Mouse (Mus musculus) embryonic facial prominence, embryonic 13.5 days (tissue): ENCODE results near the gene Vps33b. TPM values are rescaled to one million over a fixed set of nuclear protein-coding genes. Genes with fewer than 3 reads are reported as not detected.
"Not testable (repeated sequence)": the region's sequence is repeated elsewhere in the genome, so short reads cannot be mapped to it uniquely, and the experiment has no call there.

Experiments used
- ATAC-seq: fragments of 200-750 bp; cut with Nextera tagmentation; 2 replicates; pipeline ENCODE4 v1.8.0; 2017; ENCODE audit warnings: low read depth; ENCODE audit not compliant: insufficient number of reproducible peaks, insufficient read depth, low FRiP score, low TSS enrichment
- H3K27ac ChIP-seq: fragments of 300-500 bp; sonication (generic); 2 replicates; pipeline ENCODE4 v1.5.1; 2015; ENCODE audit warnings: moderate library complexity, mild to moderate bottlenecking, inconsistent platforms
- H3K27me3 ChIP-seq: fragments of 300-500 bp; sonication (generic); 2 replicates; pipeline ENCODE4 v1.6.1; 2015; ENCODE audit warnings: mild to moderate bottlenecking, inconsistent platforms
- H3K36me3 ChIP-seq: fragments of 300-500 bp; sonication (generic); 2 replicates; pipeline ENCODE4 v1.6.1; 2015; ENCODE audit warnings: mild to moderate bottlenecking, inconsistent platforms
- H3K4me1 ChIP-seq: fragments of 300-500 bp; sonication (generic); 2 replicates; pipeline ENCODE4 v1.6.1; 2015; ENCODE audit warnings: inconsistent platforms
- H3K4me2 ChIP-seq: fragments of 300-500 bp; sonication (generic); 2 replicates; pipeline ENCODE4 v1.6.1; 2015; ENCODE audit warnings: moderate library complexity, mild to moderate bottlenecking, inconsistent platforms
- H3K4me3 ChIP-seq: fragments of 300-500 bp; sonication (generic); 2 replicates; pipeline ENCODE4 v1.5.1; 2015; ENCODE audit warnings: mild to moderate bottlenecking, inconsistent platforms
- H3K9ac ChIP-seq: fragments of 300-500 bp; sonication (generic); 2 replicates; pipeline ENCODE4 v1.6.1; 2015; ENCODE audit warnings: mild to moderate bottlenecking, inconsistent platforms
- H3K9me3 ChIP-seq: fragments of 300-500 bp; sonication (generic); 2 replicates; pipeline ENCODE4 v1.6.1; 2016; ENCODE audit warnings: inconsistent platforms
- WGBS: fragments of 180-500 bp; shearing (Covaris S2); methylation state at CpG from one replicate; pipeline ENCODE4 v1.1.7; 2015; ENCODE audit warnings: mixed read lengths; 5-methylcytosine and 5-hydroxymethylcytosine counted together
- polyA plus RNA-seq: library from polyadenylated mRNA; unstranded; fragments of >200 nt; fragmentation: Nextera tagmentation; extraction: Ambion mirVana; gene quantifications from 2 replicates; pipeline ENCODE4 v1.2.1, GENCODE M21; 2015

The Vps33b gene
- polyA plus RNA-seq, 1 experiment from 2014 or later: 16.2 TPM

GRCm38 (mm10) chr7:80324043-80324815 lies 54.8 kb downstream of the Vps33b start, which contains the start of gene Rccd1:
TSS of gene Rccd1 (minus strand) at chr7:80324454.
- Histone ChIP-seq H3K36me3 (peaks cover 60% of the 10 kb centered on the region), H3K27me3 (no peaks in the 10 kb centered on the region), H3K4me3 (peak within 1 kb of the TSS; percentile 69), H3K27ac (peak within 1 kb of the TSS; percentile 74), H3K4me1 (peaks cover 17% of the 10 kb centered on the region), H3K4me2 (peak within 1 kb of the TSS; percentile 74), H3K9ac (peak within 1 kb of the TSS; percentile 75), H3K9me3 (no peaks in the 10 kb centered on the region)
- 2% methylated on average over 38 of the region's 38 CpGs for WGBS
- peak; percentile 95 for ATAC-seq

GRCm38 (mm10) chr7:80324816-80325119 lies 55.3 kb downstream of the Vps33b start:
- 43% methylated on average over 5 of the region's 5 CpGs for WGBS
- H3K27ac ChIP-seq: peak overlapping the region; percentile 74; the same call in 1 of the 2 replicates
- H3K27me3 ChIP-seq, H3K9ac ChIP-seq, H3K9me3 ChIP-seq, ATAC-seq: not testable (repeated sequence)
- peaks cover 17% of the 10 kb centered on the region for H3K4me1 ChIP-seq
- H3K36me3 ChIP-seq: peaks cover 60% of the 10 kb centered on the region
- H3K4me3 ChIP-seq: peak overlapping the region; percentile 69; the same call in 1 of the 2 replicates
- H3K4me2 ChIP-seq: peak overlapping the region; percentile 74

GRCm38 (mm10) chr7:80325292-80325868 lies 55.9 kb downstream of the Vps33b start:
- H3K27ac ChIP-seq: peak overlapping the region; percentile 22; the same call in 1 of the 2 replicates
- ATAC-seq: no peak
- WGBS: 92% methylated on average over 16 of the region's 16 CpGs
- H3K9me3 ChIP-seq: no peaks in the 10 kb centered on the region
- peaks cover 17% of the 10 kb centered on the region for H3K4me1 ChIP-seq
- H3K4me2 ChIP-seq: no peak overlapping the region
- H3K27me3 ChIP-seq: no peaks in the 10 kb centered on the region
- H3K36me3 ChIP-seq: peaks cover 60% of the 10 kb centered on the region
- H3K9ac ChIP-seq: no peak overlapping the region
- no peak overlapping the region for H3K4me3 ChIP-seq

DNA sequence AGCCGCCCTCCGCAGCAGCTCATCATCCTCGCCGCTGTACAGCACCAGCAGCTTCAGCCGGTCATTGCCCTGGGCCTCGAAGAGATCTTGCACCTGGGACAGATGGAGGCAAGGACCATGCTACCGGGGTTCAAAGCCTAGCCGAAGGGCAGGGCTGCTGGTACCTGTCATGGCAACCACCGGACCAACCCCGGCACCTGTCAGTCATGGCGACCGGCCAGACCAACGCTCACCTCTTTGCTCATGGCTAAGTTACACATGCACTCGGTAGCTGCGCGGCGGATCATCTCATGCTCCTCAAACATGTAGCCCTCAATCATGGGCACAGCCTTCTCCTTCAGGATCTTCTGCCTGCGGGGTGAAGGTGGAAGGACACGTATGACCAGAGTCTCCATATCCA lies 56.6 kb downstream of the Vps33b start:
- Histone ChIP-seq H3K9me3 (no peaks in the 10 kb centered on the region), H3K4me2 (no peak overlapping the region), H3K36me3 (peaks cover 62% of the 10 kb centered on the region), H3K4me1 (peaks cover 17% of the 10 kb centered on the region), H3K27me3 (no peaks in the 10 kb centered on the region), H3K4me3 (no peak overlapping the region), H3K27ac (no peak overlapping the region), H3K9ac (no peak overlapping the region)
- WGBS: 94% methylated on average over 19 of the region's 19 CpGs
- no peak for ATAC-seq

DNA sequence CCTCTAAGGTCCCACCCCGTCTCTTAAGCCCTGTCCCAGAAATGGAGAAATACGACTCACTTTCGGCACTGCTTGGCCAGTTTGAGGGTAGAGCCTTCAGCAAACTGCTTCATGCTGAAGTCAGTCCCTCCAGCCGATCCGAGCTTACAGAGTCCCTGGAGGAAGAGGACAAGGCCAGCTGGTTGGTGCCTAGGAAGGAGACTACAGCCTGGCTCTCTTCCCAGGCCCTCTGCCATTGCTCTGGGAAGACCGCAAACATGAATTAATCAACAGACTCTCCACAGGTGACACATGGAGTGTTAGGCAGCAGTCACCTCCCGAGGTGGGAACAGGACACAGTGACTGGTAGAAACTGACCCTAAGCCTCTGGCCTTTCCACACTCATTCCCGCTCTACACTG lies 60.8 kb downstream of the Vps33b start:
- 88% methylated on average over 8 of the region's 8 CpGs for WGBS
- peaks cover 3% of the 10 kb centered on the region for H3K4me1 ChIP-seq
- H3K27ac ChIP-seq: no peak overlapping the region
- H3K27me3 ChIP-seq: no peaks in the 10 kb centered on the region
- no peak overlapping the region for H3K4me3 ChIP-seq
- no peak overlapping the region for H3K4me2 ChIP-seq
- H3K9ac ChIP-seq: no peak overlapping the region
- no peak for ATAC-seq
- peaks cover 4% of the 10 kb centered on the region; the same call in 1 of the 2 replicates for H3K9me3 ChIP-seq
- H3K36me3 ChIP-seq: peaks cover 100% of the 10 kb centered on the region

DNA sequence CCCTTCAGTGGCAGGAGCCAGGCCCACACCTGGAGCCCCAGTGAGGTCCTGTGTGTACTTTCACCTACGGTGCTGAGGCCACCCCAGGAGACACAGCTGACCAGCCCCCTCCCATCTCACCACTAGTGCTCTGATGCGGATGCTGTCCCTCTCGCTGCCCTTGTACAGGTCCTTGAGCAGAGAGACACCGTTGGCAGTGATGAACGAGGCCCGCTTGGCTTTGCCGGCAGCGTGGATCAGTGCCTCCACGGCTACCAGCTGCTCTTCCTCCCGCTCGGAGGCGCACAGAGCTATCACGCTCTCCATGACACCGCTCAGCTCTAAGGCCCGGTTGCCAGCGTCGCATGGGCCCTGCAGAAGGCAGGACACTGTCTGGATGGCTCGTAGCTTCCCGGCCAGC lies 62.0 kb downstream of the Vps33b start:
- no peak for ATAC-seq

DNA sequence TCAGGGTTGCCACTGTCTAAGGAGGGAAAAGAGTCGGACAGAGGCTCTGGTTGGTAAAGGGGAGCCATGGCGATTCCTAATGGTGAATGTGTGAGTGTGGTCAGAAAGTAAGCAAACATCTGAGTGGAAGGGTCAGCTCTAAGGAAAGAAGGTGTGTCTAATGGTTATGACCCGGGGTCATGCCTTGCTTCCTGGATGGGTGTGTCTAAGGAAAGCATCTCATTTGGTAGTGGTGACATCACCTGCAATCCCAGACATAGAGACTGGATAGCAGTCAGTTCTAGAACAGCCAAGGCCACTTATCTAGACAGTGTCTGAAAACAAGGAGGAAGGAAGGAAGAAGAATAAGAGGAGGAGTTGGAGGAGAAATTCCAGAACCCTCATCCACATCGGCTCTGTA lies 65.4 kb downstream of the Vps33b start:
- H3K9me3 ChIP-seq: peaks cover 4% of the 10 kb centered on the region; the same call in 1 of the 2 replicates
- no peak for ATAC-seq
- H3K27me3 ChIP-seq: no peaks in the 10 kb centered on the region
- H3K4me2 ChIP-seq: no peak overlapping the region
- 0 out of 2 replicates have a peak overlapping the region, but pooled peaks have one; percentile 6 for H3K9ac ChIP-seq
- H3K4me1 ChIP-seq: peaks cover 18% of the 10 kb centered on the region
- no peak overlapping the region for H3K4me3 ChIP-seq
- WGBS: 88% methylated on average over 4 of the region's 4 CpGs
- no peak overlapping the region for H3K27ac ChIP-seq
- H3K36me3 ChIP-seq: peaks cover 81% of the 10 kb centered on the region

More for the DNA sequence above, 62.0 kb downstream of the Vps33b start:
- Histone ChIP-seq H3K27ac (no peak overlapping the region), H3K4me3 (no peak overlapping the region), H3K4me1 (no peaks in the 10 kb centered on the region), H3K27me3 (no peaks in the 10 kb centered on the region), H3K9ac (no peak overlapping the region), H3K9me3 (peaks cover 4% of the 10 kb centered on the region; the same call in 1 of the 2 replicates), H3K4me2 (no peak overlapping the region), H3K36me3 (peaks cover 100% of the 10 kb centered on the region)
- WGBS: 98% methylated on average over 19 of the region's 19 CpGs

DNA sequence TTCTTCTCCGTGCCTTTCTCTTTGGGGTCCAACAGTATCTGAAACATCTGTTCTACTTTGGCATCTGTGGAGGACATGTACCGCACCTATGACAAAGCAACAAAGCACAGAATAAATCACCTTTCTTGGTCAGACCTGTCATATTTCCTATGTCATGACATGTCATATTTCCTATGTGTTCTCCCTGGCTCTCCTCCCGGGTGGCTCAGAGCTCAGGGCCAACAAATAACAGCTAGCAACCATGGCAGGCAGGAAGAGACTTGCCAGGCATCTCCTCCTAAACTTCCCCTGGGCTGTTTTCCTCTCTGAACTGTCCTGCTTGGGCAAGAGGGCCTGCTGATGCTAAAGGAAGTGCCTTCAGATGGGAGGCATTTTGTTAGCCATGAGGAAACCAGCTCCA lies 67.5 kb downstream of the Vps33b start:
- 78% methylated on average over 3 of the region's 3 CpGs for WGBS
- peaks cover 4% of the 10 kb centered on the region; the same call in 1 of the 2 replicates for H3K9me3 ChIP-seq
- H3K9ac ChIP-seq: no peak overlapping the region
- no peak overlapping the region for H3K4me3 ChIP-seq
- H3K27me3 ChIP-seq: no peaks in the 10 kb centered on the region
- no peak overlapping the region for H3K4me2 ChIP-seq
- H3K27ac ChIP-seq: no peak overlapping the region
- peaks cover 26% of the 10 kb centered on the region for H3K4me1 ChIP-seq
- no peak for ATAC-seq
- peaks cover 60% of the 10 kb centered on the region for H3K36me3 ChIP-seq

- H3K4me2 ChIP-seq: peak overlapping the region; percentile 91
- ATAC-seq: no peak
- H3K9me3 ChIP-seq: no peaks in the 10 kb centered on the region
- peaks cover 39% of the 10 kb centered on the region for H3K4me1 ChIP-seq
- no peak overlapping the region; the same call in 1 of the 2 replicates for H3K27ac ChIP-seq
- WGBS: 6% methylated on average over 17 of the region's 17 CpGs
- H3K27me3 ChIP-seq: no peaks in the 10 kb centered on the region
- peaks cover 36% of the 10 kb centered on the region for H3K36me3 ChIP-seq
- peak overlapping the region; percentile 78 for H3K9ac ChIP-seq
- H3K4me3 ChIP-seq: peak overlapping the region; percentile 66
Measured at GRCm38 (mm10) chr7:80339371-80339770, 69.9 kb downstream of the Vps33b start.

- peak; percentile 97 for ATAC-seq
- under 1% methylated on average over 45 of the region's 45 CpGs for WGBS
- H3K27ac ChIP-seq: peak overlapping the region; percentile 88
- H3K9me3 ChIP-seq: no peaks in the 10 kb centered on the region
- H3K4me3 ChIP-seq: peak overlapping the region; percentile 66
- H3K27me3 ChIP-seq: no peaks in the 10 kb centered on the region
- peak overlapping the region; percentile 78 for H3K9ac ChIP-seq
- peaks cover 29% of the 10 kb centered on the region for H3K36me3 ChIP-seq
- peak overlapping the region; percentile 91 for H3K4me2 ChIP-seq
- H3K4me1 ChIP-seq: peaks cover 39% of the 10 kb centered on the region
Measured at GRCm38 (mm10) chr7:80339793-80340628, 70.6 kb downstream of the Vps33b start.

DNA sequence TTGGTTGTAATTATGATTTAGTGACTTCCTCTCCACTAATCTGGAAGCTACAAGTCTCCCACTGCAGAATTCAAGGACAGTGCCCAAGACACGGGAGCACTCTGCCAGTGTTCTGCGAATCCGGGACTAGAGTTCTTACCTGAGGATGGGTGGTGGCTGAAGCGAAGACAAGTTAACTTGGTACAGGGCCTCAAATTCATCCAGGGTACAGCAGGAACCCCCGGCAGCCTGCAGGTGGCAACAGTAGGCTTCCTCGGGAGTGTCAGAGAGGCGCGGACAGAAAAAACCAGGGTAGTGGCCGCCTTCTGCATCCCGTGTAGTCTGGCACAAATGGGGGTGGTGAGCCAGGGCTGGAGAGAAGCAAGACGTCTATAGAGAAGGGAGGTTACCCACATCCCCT lies 71.3 kb downstream of the Vps33b start, which contains the start of gene Unc45a:
Unc45a (minus strand) TSS at position 213 of the 400 bp plus-strand sequence.
- Histone ChIP-seq H3K36me3 (peaks cover 27% of the 10 kb centered on the region), H3K4me2 (peak within 1 kb of the TSS; percentile 91), H3K4me3 (peak within 1 kb of the TSS; percentile 66), H3K27me3 (no peaks in the 10 kb centered on the region), H3K9ac (peak within 1 kb of the TSS; percentile 78), H3K27ac (peak within 1 kb of the TSS; percentile 88), H3K9me3 (0 out of 2 replicates have a peak, but pooled peaks cover 6% of the 10 kb centered on the region), H3K4me1 (peaks cover 39% of the 10 kb centered on the region)
- under 1% methylated on average over 11 of the region's 11 CpGs for WGBS
- peak; percentile 56; the same call in 1 of the 2 replicates for ATAC-seq
